Mouse (Mus musculus) adrenal gland, postnatal 36 days (tissue): ENCODE results near the gene Ddx56. TPM values are rescaled to one million over a fixed set of nuclear protein-coding genes. Genes with fewer than 3 reads are reported as not detected.
A peak's percentile ranks its signal among the peaks of the same experiment; 100 is the strongest.

ENCODE experiments used
- DNase-seq, 2 experiments: peaks; one replicate each; pipeline ENCODE4 v3.0.0; 2021; ENCODE audit warnings: mixed read lengths in 1 of 2
- long read RNA-seq, 2 experiments: library from polyadenylated mRNA; stranded (forward); transcript quantifications; one replicate each; pipeline ENCODE4 v2.0.0; 2021; ENCODE audit warnings: borderline sequencing depth in 2 of 2
- total RNA-seq, 2 experiments: library from RNA; stranded (reverse); gene quantifications; 2 replicates each; pipeline ENCODE4 v1.2.3; 2021

Gene Ddx56
- total RNA-seq: 10 to 100 TPM; 55.5 to 59.4 TPM
- long read RNA-seq, experiment 1, transcript Ddx56-201 (14 exons, 1,956 nt): major isoform, 81 of 98 reads
- long read RNA-seq, experiment 1, partial matches to known transcripts: 5 of 98 reads
- long read RNA-seq, experiment 1, other reads (novel, unspliced or antisense): 12 of 98 reads
- long read RNA-seq, experiment 2, transcript Ddx56-201 (14 exons, 1,956 nt): major isoform, 29 of 36 reads
- long read RNA-seq, experiment 2, partial matches to known transcripts: 1 of 36 reads
- long read RNA-seq, experiment 2, other reads (novel, unspliced or antisense): 6 of 36 reads

DNA sequence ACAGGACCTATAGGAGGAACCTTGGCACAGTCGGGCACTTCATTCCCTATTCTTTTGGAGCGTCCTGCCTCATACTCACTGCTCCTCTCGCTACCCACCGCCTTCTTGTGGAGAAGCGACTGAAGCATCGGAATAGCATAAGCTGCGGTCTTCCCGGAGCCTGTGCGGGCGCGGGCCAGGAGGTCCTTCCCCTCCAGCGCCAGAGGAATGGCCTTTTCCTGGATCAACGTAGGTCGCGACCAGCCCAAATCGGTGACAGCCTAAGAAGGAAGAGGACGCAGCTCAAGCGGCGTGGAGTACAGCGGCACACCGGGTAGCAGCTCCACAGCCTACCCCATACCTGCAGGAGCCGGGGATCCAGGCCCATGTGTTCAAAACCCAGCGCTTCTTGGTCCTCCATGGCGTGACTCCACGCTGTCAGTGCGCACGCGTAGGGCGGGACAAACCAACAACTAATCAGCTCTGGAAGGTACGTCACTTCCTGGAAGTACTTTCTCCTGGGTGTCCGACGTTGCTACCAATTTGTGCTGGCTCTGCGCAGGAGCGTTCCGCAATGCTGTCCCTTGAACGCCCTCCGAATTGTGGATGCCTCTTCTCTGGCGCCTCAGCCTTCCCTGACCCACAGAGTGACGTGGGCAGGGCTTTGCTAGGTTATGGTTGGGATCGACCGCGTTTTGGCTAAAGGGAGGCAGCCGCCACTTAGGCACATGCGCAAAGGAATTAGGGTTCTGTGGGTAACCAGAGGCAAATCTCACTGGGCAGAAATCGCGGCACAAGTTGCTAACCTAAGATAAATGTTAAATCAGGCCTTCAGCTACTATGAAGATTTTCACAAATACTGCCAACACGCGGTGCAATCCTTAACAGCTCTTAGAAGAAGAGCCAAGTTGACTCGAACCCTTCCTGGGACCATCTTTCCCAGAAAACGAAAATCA is at the start of gene Ddx56:
Gene Ddx56, minus strand, starts transcription at position 453 of the 935 bp plus-strand sequence.
- peak; percentile 93 for DNase-seq

DNA sequence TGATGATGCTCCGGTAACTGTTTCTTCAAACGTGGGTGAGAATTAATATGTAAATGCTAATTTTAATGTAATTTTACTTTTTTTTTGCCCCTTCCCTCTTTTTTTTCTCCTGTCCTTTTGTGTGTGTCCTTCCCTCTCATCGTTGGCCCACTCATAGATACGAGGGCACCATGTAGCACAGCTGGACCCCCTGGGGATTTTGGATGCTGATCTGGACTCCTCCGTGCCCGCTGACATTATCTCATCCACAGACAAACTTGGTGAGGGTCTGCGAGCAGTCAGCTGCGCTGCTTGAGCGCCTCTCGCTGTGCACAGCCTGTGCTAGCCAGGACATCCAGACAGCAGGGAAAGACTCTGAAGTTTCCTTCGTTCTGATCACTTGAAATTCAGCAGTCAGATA is 49.2 kb upstream of the Ddx56 start:
- no peak for DNase-seq

DNA sequence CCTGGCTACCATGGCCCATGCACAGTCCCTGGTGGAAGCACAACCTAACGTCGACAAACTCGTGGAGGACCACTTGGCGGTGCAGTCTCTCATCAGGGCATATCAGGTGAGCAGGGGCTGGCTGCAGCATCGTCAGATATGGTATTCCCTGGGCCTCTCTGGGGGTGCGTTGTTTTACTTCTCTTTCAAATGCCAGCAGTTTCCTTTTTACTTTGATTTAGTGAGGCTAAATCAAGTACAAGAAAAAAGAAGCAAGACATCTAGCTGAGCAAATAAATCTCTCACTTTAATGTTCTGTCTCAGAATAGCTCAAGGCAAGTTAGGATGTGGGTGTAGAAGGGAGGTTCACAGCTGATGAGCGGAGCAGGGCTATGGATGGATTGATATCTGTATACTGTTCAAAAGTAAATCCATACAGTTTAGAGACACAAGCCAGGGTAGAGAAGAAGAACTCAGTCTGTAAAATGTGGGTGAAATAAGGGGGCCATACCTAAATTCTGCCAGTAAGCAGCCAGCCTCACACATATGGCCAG is 46.4 kb upstream of the Ddx56 start:
- DNase-seq: peak; percentile 19 to 27

DNA sequence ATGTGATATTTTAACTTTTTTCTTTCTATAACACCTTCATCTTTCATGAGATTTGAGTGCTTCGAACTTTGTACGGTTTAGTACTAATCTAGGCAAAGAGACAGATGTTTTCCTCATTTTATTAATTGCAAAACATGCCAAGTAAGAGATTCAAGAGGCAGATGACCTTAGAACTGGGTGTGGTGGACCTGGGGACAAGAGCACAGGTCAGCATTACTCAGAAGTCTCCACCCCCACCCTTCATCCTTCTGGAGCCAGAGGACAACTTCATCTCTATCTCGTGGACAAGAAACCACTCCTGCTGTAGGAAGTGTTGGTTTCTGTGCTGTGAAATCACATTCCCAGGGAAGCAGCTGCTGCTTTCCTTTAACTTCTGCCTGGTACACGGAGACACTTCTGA is 40.6 kb upstream of the Ddx56 start:
- no peak for DNase-seq

DNA sequence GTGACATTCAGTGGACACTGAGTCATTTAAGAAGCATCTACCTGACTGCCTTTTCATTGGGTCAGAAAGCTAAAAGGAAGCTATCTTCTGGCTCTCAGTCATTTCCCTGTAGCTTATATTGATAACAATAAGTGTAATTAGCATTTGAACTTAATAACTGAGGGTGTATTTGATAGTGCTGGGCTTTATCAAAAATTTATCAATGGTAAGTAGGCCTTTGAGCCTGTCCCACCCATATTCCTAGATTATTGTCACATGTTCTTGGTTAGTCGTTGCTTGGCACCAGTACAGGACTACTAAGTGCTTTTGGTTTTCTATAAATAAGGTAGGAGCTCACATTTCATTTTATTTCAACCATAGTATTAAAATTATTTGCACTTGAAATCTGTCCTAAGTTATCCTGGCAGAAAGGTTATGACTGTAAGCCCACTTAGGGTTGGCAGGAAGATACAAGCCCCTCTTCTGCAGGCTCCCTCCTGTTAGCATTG is 38.4 kb upstream of the Ddx56 start:
- no peak for DNase-seq

DNA sequence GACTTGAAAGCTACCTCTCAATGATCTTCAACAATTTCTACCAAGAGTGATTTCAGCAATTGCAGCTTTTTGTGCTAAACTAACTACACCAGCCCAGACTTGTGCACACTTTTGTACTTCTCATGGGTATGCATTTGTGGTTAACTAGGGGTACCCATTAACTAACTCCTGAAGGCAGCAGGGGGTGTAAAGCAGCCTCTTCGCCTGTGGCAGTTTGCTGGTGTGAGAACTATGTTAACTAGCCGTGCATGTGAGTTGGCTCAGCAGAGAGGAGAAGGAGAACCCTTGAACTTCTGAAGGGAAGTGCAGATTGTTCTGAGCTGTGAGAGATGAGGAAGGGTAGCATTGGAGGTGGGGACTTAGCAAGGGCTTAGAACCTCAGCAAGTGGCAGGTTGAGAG is 35.2 kb upstream of the Ddx56 start:
- no peak for DNase-seq

DNA sequence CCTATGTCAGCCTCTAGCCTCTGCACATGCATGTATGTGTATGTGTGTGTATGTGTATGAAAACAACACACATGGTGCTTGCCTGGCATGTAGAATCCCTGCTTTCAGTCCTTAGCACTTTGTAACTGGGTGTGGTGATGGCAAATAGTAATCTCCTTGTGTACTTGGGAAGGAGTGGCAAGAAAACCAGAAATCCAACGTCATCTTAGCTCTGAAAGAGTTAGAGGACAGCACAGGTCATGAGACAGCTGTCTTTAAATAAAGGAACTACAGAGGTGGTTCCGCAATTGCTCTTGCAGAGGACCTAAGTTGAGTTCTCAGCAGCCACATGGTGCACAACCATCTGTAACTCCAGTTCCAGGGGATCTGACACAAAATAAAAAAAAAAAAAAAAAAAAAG is 31.9 kb upstream of the Ddx56 start:
- DNase-seq: no peak

DNA sequence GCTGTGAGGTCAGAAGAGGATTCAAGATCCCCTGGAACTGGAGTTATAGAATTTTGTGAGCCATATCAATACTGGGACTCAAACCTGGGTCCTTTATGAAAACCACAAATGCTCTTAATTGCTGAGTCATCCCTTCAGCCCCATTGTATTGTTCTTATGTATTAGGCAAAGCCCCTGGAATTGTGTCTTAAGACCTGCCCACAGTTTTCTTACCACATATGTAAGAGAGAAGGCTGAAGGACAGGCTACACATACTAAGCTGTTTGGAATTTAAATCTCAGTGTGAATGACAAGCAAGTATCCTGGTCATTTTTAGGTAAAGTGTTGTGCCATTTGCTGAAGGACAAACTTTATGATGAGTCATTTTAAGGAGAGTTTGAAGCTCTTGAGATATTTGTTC is 28.5 kb upstream of the Ddx56 start:
- no peak for DNase-seq

DNA sequence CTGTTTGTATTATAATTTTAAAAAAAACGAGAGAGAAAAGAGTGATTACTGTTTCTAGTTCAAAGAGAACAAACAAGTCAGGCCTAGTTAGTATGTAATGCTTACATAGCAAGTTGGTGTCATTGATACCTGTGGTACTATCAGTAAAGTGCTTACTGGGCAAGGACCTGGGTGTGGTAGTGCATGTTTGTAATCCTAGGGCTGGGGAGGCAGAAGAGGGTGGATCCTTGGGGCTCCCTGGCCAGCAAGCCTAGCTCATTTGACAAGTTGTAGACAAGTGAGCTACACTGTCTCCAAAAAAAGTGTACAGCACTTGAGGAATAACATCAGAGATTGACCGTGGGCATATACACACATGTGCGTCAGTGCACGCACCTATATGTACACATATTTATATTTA is 27.1 kb upstream of the Ddx56 start:
- no peak for DNase-seq

DNA sequence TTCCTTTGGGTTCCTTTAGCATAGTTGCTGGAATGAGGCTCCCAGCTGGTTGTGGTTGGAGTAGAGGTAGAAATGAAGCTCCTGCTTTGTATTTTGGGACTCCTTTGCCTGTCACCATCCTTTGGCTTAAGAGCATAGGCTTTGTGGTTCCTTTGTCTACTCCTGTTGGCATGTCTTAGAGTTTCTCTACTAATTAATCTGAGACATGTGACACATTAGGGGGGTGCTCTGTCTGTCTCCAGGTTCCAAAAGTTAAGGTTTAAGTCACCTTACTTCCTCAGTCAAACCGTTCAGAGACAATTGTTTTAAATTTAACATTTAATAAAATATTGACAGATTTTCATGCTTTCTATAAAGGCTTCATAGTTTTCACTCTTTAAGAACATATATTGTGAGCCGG is 26.0 kb upstream of the Ddx56 start:
- no peak for DNase-seq

DNA sequence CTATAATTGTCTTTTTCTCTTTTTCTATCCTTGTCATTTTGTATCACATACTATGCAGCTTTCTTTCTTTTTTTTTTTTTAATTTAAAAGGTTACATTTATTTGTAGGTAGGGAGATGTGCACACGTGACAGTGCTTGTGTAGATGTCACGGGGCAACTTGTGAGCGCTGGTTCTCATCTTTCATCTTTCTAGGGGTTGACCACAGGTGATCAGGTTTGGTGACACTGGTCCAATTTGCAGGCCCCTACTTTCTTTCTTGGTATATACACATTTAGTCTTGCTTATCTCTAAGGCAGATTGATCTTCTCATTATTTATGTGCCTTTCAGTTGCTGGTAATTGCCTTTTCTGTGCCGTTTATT is 25.4 kb upstream of the Ddx56 start:
- no peak for DNase-seq

DNA sequence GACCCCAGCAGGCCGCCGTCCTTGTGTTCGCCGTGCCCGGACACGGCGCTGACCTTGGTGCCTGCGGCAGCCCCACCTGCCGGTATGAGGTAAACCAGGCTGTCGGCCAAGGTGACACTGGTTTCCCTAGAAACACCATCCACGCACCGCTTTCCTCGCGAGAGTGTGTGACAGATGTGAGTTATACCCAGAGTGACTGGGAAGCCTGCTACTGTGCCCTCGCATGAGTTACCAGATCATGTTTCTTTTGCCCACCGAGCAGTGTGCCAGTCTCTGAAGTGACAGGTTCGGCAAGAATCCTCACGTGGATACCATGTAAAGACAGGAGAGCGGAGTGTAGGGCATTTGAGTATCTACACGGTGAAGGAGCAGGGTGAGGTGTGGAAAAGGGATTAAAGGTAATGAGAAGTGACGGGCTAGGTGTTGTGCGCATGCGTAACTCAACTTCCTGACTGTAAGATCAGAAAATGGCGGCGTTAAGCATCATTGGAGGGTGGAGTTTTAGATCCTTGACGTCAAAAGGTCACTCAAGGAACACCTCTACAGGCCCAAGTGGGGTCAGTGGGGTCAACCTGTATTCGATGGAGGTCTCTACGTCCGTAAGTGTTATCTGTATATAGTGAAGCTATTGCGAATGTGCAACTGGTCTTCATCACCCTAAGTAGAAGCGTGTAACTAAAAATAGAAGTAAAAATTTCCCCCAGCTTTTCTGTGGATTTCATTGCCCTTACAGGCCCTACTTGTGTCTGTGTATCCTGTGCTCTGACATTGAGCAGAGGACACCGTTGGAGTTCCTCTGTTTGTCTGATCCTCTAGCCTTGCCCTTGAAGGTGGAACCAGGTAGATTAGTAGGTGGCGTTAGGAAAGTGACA is 24.8 kb upstream of the Ddx56 start:
- peak in 1 of 2 experiments; percentile 59 for DNase-seq

DNA sequence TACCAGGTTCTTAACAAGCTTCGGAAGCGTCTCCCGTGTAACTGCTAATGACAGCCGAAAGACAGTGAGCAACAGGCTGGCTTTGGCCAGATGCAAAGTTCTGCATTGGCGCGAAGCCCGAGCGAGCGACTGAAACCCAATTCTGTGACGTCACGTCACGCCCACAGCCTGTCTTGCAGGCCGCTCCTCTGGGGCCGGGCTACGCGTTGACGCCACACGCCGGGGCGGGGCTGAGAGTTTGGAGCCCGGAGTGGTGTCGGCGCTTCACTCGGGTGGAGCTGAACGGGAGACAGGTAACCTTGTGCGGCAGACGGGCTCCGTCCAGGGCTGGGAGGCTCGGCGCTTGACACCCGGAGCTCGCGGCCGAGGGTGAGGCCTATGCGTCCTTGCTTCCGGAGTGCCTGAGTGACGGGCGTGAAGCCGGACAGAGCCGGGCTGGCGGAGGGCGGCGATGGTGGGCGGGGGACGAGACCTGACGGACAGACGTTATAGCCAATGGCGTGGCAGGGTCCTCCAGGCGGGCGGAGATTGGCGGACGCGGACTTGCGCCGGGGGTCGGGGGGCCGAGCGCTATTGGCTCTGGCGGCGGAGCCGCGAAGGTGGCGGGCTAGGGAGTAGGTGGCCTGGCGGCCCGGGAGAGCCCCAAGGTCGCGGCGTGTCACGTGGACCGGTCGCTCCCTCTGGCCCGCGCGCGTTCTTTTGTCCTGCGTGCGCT is 24.0 kb upstream of the Ddx56 start, which contains the start of gene Ogdh:
Gene Ogdh, plus strand, starts transcription at position 233 of the 715 bp plus-strand sequence.
- peak; percentile 100 for DNase-seq

DNA sequence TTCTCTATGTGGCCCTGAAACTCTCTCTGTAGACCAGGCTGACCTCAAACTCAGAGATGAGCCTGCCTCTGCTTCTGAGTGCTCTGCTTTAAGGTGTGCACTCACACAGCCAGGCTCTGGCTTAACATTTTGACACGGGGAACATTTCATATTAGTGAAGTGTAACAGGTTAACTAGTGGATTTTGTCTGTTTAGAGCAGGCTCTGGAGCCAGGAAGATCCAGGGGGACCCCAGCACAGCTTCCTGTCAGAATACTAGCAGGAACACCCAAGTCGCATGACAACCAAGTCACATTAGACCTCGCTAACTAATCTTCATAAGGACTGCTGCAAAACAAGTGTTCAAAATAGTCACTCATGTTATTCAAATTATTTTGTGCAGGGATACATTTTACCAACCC is 23.3 kb upstream of the Ddx56 start:
- no peak for DNase-seq

DNA sequence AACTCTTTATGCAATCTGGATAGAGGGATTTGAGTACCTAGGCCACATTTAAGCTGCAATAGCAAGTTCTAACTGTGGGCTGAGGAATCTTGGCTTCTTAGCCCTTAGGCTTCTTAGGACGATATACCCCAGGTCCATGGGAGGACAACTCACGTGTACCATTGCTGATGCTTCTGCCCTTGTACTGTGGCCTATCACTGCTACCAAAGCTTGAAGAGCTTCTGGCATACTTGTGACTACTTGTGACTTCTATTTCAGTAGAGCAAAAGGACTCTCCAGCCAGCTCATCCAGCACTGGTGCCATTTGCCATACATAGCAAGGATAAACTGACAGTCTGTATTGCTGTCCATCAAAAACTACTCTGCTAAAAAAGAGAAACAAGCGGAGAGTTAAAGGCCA is 22.6 kb upstream of the Ddx56 start:
- DNase-seq: no peak

DNA sequence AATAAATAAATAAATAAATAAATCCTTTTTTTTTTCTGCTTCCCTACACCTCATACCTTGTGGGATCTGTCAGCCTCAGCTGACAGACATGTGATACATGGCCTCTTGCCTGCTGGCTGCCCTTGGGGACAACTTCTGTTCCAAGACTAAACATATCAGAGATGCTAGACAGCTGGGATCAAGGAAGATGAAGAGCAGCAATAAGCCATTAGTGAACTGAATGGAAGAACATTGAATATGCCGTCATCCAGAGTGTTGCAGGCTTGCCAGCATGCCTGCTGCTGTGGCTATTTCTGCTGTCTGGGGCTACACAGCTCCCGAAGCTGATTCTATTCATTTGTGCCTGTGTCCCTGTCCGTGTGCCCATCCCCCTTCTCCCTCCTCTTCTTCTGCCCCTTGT is 15.4 kb upstream of the Ddx56 start:
- DNase-seq: no peak

DNA sequence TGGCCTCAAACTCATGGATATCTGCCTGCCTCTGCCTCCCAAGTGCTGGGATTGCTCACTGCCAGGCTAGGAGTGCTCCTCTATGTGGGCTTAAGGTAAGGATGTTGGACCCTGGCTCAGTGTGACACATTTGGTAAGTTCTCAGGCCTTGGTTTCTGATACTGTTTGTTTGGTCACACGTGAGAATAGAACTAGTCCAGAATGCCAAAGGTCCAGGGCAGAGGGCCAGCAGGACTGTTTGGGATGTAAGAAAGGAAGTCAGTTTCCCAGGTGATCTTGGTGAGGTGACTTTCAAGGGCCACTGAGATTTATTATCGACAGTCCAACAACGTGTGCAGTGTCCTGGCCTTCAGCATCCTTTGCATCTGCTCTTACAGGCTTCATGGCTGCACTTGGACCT is 8.9 kb upstream of the Ddx56 start:
- no peak for DNase-seq

DNA sequence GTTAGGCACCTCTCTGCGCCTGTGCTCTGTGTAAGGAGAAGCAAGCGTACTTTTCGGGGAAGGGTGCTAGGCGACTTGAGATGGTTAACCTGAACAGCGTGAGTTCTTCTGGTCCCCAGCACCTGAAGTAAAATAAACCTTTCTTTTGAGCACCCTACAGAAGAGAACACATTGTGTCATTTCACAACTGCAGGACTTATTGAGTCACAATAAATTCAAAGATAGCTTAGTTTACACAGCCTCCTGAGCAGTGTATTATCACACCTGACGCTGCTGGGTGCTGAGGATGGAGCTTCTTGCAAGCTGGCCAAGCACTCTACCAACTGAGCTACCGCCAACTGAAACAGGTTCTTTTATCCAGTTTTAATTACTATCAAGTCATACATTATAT is 7.5 kb upstream of the Ddx56 start:
- DNase-seq: no peak

DNA sequence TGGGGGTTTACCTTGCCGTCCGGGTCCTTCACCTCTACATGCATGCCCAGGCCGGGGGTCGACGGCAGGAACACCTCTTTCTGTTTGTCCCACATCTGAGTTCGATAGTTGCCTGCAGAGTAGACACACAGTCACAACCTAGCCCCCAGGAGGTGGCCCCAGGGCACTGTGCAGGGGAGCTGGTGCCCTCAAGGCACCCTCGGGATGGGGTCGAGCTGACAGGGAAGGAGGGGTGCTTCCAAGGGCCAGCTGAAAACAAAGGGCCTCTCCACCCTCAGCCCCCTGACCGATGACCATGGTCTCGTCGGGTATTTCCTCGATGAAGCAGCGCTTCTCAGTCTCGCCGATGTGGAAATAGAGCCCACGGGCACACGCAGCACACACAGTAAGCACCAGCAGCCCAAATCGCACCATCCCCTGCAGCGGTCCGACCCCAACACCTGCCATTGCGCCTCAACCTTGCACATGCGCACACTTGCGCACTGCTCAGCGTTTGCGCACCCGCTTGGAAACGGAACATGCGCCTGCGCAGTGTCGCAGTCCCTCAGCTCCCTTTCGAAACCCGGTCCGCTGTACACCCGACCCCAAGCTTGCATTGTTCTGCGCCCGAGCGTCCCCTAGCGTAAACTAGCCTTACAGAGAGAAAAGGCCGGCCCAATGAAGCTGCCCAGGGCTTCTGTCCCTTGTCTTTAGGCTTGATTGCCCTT is 7.0 kb upstream of the Ddx56 start, which contains the start of gene Tmed4:
Gene Tmed4, minus strand, starts transcription at position 484 of the 707 bp plus-strand sequence.
- DNase-seq: peak; percentile 99

DNA sequence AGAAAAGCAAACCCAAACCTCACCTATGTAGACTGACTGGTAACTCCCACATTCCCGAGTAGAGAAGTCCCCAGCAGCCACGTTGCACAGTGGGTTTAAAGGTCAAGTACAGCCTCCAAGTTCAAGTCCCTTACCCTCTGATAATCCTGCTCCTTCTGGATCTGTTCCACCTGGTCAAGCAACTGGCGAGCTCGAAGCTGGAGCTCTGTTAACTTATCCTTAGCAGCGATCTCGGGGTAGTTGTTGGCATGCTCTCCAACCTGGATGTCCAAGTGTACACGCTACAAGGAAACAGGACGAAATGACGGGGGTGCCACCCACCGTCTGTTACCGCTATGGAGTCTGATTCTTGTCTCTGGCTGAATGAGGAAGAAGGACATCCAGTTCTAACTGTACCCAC is 6.0 kb upstream of the Ddx56 start:
- no peak for DNase-seq

DNA sequence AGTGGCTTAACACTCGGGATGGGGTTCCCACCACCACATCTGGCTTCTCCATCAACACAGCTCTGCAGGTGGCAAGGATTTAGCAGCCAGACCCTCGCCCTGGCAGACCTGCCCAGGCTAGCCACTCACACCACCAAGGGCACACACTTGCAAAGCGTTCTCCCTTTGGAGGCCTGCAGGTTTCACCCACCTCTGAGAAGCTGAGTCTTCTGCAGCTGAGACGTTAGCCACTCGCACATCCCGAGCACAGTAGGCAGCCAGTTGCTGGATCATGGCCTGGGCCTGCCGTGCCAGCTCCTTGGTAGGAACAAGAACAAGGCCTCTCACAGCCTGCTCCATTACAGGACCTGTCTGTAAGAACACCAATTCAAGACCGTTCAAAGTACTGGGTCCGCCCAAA is 951 bp downstream of the Ddx56 start:
- no peak for DNase-seq
